Mouse (Mus musculus): ENCODE results near the gene Cyp1a1. TPM values are rescaled to one million over a fixed set of nuclear protein-coding genes. Genes with fewer than 3 reads are reported as not detected.

Gene Cyp1a1
- total RNA-seq, 2 experiments from 2014 or later = 0.16 to 0.37 TPM

DNA sequence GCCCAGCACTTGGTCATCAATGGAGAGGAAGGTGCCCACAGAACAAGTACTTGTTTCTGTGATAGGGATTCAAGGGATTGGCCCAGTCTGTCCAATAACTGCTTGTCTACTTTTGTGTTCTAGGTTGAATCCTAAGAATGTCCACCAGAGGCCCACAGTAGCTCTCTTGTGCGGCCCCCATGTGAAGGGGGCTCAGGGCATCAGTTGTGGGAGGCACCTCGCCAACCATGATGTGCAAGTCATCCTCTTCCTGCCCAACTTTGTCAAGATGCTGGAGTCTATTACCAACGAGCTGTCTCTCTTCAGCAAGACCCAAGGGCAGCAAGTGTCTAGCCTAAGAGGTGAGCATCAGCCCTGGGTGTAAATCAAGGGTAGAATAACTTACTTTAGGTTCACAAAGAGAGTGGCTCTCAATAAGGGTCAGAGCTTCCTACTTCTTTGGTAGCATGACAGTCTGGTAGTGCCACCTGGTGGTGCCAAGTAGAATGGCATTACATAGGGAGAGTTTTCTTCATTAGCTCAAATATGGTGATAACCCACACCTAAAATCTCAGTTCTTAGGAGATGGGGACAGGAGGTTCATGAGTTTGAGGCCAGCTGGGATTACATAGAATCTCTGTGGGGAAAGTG, 56.8 kb downstream of the Cyp1a1 start:
- no peak for DNase-seq
- intact Hi-C loops (cut with DNase I; ENCODE audit: low total_unique reads) = loop anchor here (5.0 kb wide), 1 partner anchor 42 kb away; no protein-coding TSS in a partner anchor

DNA sequence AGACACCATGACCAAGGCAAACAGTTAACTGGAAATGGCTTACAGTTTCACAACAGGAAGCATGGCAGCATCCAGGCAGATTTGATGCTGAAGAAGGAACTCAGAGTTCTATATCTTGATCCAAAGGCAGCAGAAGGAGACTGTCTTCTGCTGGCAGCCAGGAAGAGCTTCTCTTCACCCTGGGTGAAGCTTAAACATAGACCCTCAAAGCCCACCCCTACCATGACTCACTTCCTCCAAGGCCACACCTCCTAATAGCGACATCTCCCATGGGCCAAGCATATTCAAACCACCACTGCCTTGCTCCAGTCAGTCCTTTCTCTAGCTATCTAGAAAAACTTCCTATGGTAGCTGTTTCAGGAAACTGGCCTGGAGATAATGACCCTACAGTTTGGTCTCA, 59.3 kb downstream of the Cyp1a1 start:
- DNase-seq = no peak
- intact Hi-C loops (cut with DNase I; ENCODE audit: low total_unique reads) = loop anchor here (2.0 kb wide), 1 partner anchor 88 kb away; no protein-coding TSS in a partner anchor

DNA sequence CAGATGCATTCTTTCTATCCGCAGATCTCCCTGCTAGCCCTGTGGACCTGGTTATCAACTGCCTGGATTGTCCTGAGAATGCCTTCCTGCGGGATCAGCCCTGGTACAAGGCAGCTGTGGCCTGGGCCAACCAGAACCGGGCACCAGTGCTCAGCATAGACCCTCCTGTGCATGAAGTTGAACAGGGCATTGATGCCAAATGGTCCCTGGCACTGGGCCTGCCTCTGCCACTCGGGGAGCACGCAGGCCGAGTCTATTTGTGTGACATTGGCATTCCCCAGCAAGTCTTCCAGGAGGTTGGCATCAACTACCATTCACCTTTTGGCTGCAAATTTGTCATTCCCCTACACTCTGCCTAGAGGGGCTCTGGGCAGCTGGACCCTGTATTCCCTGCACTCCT, 60.4 kb downstream of the Cyp1a1 start:
- DNase-seq = no peak
- intact Hi-C loops (cut with DNase I; ENCODE audit: low total_unique reads) = no loop called here

DNA sequence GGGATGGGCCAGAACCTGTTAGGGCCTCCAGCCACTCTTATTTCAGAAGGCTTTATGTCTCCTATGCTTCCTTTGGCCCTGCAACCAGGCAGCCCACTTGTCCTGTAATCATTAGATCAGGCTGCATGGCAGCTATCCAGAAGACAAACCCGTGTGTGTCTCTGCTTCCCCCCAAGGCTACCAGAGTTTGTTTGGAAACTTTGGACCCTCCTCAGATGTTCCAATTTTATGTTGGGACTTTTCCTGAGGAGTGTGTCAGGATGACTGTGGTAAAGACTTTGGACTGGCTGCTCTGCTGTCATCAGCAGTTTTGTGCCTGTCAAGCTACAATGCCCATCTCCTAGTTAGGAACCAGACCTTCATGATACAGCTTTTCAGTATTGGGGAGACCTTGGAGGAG, 61.1 kb downstream of the Cyp1a1 start:
- intact Hi-C loops (cut with DNase I; ENCODE audit: low total_unique reads) = no loop called here
- no peak for DNase-seq

DNA sequence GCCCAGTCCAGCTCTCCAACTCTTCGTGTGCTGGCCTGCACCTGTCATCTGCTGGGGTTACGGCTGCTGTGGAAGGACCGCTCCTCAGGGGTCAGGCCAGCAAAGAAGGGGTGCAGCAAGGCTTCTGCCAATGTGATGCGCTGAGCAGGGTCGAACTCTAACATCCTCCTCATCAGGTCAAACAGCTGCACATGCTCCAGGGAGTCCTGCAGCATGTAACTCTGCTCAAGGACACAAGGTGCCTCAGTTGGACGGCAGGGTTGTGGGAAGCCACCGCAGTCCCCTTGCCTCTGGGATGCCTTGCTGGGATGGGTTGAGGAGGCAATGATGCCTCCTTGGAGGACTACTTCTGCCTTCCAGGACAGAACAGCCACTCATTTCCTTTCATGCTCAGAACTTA, 63.2 kb downstream of the Cyp1a1 start:
- no peak for DNase-seq
- intact Hi-C loops (cut with DNase I; ENCODE audit: low total_unique reads) = loop anchor here (10.0 kb wide), 1 partner anchor 206 kb away; no protein-coding TSS in a partner anchor

Other genes with a start within 250 kb of the Cyp1a1 start
- gene Ppcdc, start 247.8 kb upstream of the Cyp1a1 start, total RNA-seq (2021) = 1 to 10 TPM; 7.3 to 7.6 TPM
- 1 to 10 TPM; 3.6 to 6.4 TPM for gene Scamp5, start 219.9 kb upstream of the Cyp1a1 start, total RNA-seq (2021)
- not detected for gene Rpp25, start 183.9 kb upstream of the Cyp1a1 start, total RNA-seq (2021)
- gene Cox5a, start 166.7 kb upstream of the Cyp1a1 start, total RNA-seq (2021) = 1,000 to 10,000 TPM; 1,175 to 1,382 TPM
- gene Fam219b, start 150.4 kb upstream of the Cyp1a1 start, total RNA-seq (2021) = 1 to 10 TPM; 4.5 to 6.1 TPM
- 10 to 100 TPM; 69.8 to 87.0 TPM for gene Mpi, start 135.2 kb upstream of the Cyp1a1 start, total RNA-seq (2021)
- 10 to 100 TPM; 44.2 to 45.0 TPM for gene Scamp2, start 127.0 kb upstream of the Cyp1a1 start, total RNA-seq (2021)
- 1 to 10 TPM; 3.4 to 4.3 TPM for gene Ulk3, start 98.5 kb upstream of the Cyp1a1 start, total RNA-seq (2021)
- gene Cplx3, start 81.6 kb upstream of the Cyp1a1 start, total RNA-seq (2021) = not detected
- gene Lman1l, start 67.2 kb upstream of the Cyp1a1 start, total RNA-seq (2021) = not detected
- gene Csk, start 34.3 kb upstream of the Cyp1a1 start, total RNA-seq (2021) = 10 to 100 TPM; 14.5 to 19.3 TPM
- gene Cyp1a2, start 4.2 kb upstream of the Cyp1a1 start, total RNA-seq (2021) = not detected
- 1 to 10 TPM; 6.4 to 6.7 TPM for gene Edc3, start 20.6 kb downstream of the Cyp1a1 start, total RNA-seq (2021)
- gene Clk3, start 77.9 kb downstream of the Cyp1a1 start, total RNA-seq (2021) = 10 to 100 TPM; 36.2 to 36.5 TPM
- 1 to 10 TPM; 1.2 to 2.0 TPM for gene Arid3b, start 148.9 kb downstream of the Cyp1a1 start, total RNA-seq (2021)
- gene Ubl7, start 223.1 kb downstream of the Cyp1a1 start, total RNA-seq (2021) = 10 to 100 TPM; 52.3 to 55.3 TPM

Data from gastrocnemius, postnatal 14 days (tissue).